8 mouse cellular contexts compared by ENCODE assay signal in genomic region chr3:80800299-80800994, GRCm38 (mm10). TPM values are rescaled to one million over a fixed set of nuclear protein-coding genes. Genes with fewer than 3 reads are reported as not detected.
DNase-seq lines count a peak whose midpoint lies in the region; ATAC-seq and TF ChIP-seq lines count a peak whose summit lies in the region.

No protein-coding gene starts in this region.

- peak overlapping the region; percentile 59 for H3K4me2 ChIP-seq in lung, embryonic 14.5 days
- H3K4me2 ChIP-seq in forebrain, postnatal 0 days (ENCODE audit: low read depth) = peak overlapping the region; percentile 63
- peak overlapping the region; percentile 7 for H3K4me2 ChIP-seq in liver, embryonic 15.5 days

- TF ChIP-seq CTCF in lung, embryonic 14.5 days (IDR thresholded peaks at IDR 0.05; ENCODE audit: low read depth) = no peak
- no peak for TF ChIP-seq CTCF in forebrain, postnatal 0 days (IDR thresholded peaks at IDR 0.05; ENCODE audit: low read depth)

- no peaks in the 10 kb centered on the region; the same call in 1 of the 2 replicates for H3K4me1 ChIP-seq in lung, embryonic 14.5 days (ENCODE audit: insufficient read depth)
- peaks cover 3% of the 10 kb centered on the region; the same call in 1 of the 2 replicates for H3K4me1 ChIP-seq in forebrain, postnatal 0 days (ENCODE audit: insufficient read depth)
- H3K4me1 ChIP-seq in liver, embryonic 15.5 days (replicated peaks) = no peaks in the 10 kb centered on the region

- peak; percentile 19; the same call in 1 of the 2 replicates for ATAC-seq in lung, embryonic 14.5 days (ENCODE audit: insufficient read depth)
- ATAC-seq in forebrain, postnatal 0 days = peak; percentile 1
- no peak for ATAC-seq in liver, embryonic 15.5 days (ENCODE audit: insufficient read depth)

- no peaks in the 10 kb centered on the region for H3K36me3 ChIP-seq in lung, embryonic 14.5 days (ENCODE audit: insufficient read depth)
- H3K36me3 ChIP-seq in forebrain, postnatal 0 days (ENCODE audit: insufficient read depth) = no peaks in the 10 kb centered on the region
- H3K36me3 ChIP-seq in liver, embryonic 15.5 days (replicated peaks) = no peaks in the 10 kb centered on the region

- DNase-seq in lung, embryonic 14.5 days = peak; percentile 65
- no peak for DNase-seq in lung, adult 18-20 months
- peak; percentile 65 for DNase-seq in cerebellum, adult 18-20 months
- peak; percentile 67 for DNase-seq in forebrain, postnatal 0 days
- DNase-seq in kidney, postnatal 10 days = peak; percentile 49
- peak; percentile 44 for DNase-seq in right cerebral cortex, postnatal 14 days
- no peak for DNase-seq in urinary bladder, postnatal 25 days (ENCODE audit: low spot score)

- peak overlapping the region; percentile 27 for H3K4me3 ChIP-seq in lung, embryonic 14.5 days (ENCODE audit: low read depth, low read length)
- peak overlapping the region; percentile 73 for H3K4me3 ChIP-seq in forebrain, postnatal 0 days (ENCODE audit: low read depth, low read length)
- H3K4me3 ChIP-seq in liver, embryonic 15.5 days (replicated peaks) = no peak overlapping the region

- no peaks in the 10 kb centered on the region for H3K9me3 ChIP-seq in lung, embryonic 14.5 days (ENCODE audit: low read depth, low read length)
- no peaks in the 10 kb centered on the region for H3K9me3 ChIP-seq in forebrain, postnatal 0 days (ENCODE audit: low read length)
- no peaks in the 10 kb centered on the region for H3K9me3 ChIP-seq in liver, embryonic 15.5 days (replicated peaks)

- H3K27me3 ChIP-seq in lung, embryonic 14.5 days (ENCODE audit: insufficient read depth, low read length) = peaks cover 27% of the 10 kb centered on the region
- no peaks in the 10 kb centered on the region for H3K27me3 ChIP-seq in forebrain, postnatal 0 days (ENCODE audit: insufficient read depth, low read length)
- H3K27me3 ChIP-seq in liver, embryonic 15.5 days = peaks cover 29% of the 10 kb centered on the region

- H3K27ac ChIP-seq in lung, embryonic 14.5 days (ENCODE audit: low read depth) = no peak overlapping the region
- H3K27ac ChIP-seq in forebrain, postnatal 0 days (ENCODE audit: low read depth, low read length) = peak overlapping the region; percentile 95
- H3K27ac ChIP-seq in liver, embryonic 15.5 days (replicated peaks) = no peak overlapping the region

- 3% methylated on average over 29 of the region's 29 CpGs for WGBS in lung, embryonic 14.5 days
- WGBS in forebrain, postnatal 0 days = 2% methylated on average over 29 of the region's 29 CpGs
- 3% methylated on average over 29 of the region's 29 CpGs for WGBS in liver, embryonic 15.5 days (ENCODE audit: insufficient replicate concordance)

- no peak overlapping the region for H3K9ac ChIP-seq in lung, embryonic 14.5 days
- H3K9ac ChIP-seq in forebrain, postnatal 0 days = peak overlapping the region; percentile 87
- no peak overlapping the region for H3K9ac ChIP-seq in liver, embryonic 15.5 days

RNA-seq across cellular contexts. Expression of gene Gria2, which starts 2.2 kb away (rescaled TPM):
- 0.16 and 0.17 TPM in 2 replicates for polyA plus RNA-seq in lung, embryonic 14.5 days (2014; fragmentation: Nextera tagmentation; extraction: Ambion mirVana)
- total RNA-seq in forebrain, postnatal 0 days (2014; rRNA removed) = 281 and 308 TPM in 2 replicates
- polyA plus RNA-seq in forebrain, postnatal 0 days (2015; fragmentation: Nextera tagmentation; extraction: Ambion mirVana) = 101 and 159 TPM in 2 replicates
- polyA plus RNA-seq in liver, embryonic 15.5 days (2015; fragmentation: Nextera tagmentation; extraction: Ambion mirVana) = 0.09 and 0.20 TPM in 2 replicates

Comparison
In these comparisons a context has a peak if more than half of its experiments do, and no peak if none do; other contexts are left out.
1. DNase-seq: peak in lung, embryonic 14.5 days (single experiment), cerebellum, adult 18-20 months (2 of 2), forebrain, postnatal 0 days (single experiment), kidney, postnatal 10 days (single experiment) and right cerebral cortex, postnatal 14 days (single experiment); none in lung, adult 18-20 months (0 of 2) and urinary bladder, postnatal 25 days (single experiment).
2. H3K4me2 ChIP-seq: peak in every context shown above with its lines; median percentile 63 in forebrain, postnatal 0 days; 59 in lung, embryonic 14.5 days; 7 in liver, embryonic 15.5 days.
3. RNA of gene Gria2, which starts 2.2 kb away (polyA plus RNA-seq): 101 to 159 TPM in forebrain, postnatal 0 days; 0.09 to 0.20 TPM in liver, embryonic 15.5 days and 0.16 to 0.17 TPM in lung, embryonic 14.5 days; every median in the first group is over 10 times any median in the second.